Mouse (Mus musculus) heart, embryonic 11.5 days (tissue): ENCODE measurements around the gene Rps2. TPM values are rescaled to one million over a fixed set of nuclear protein-coding genes. Genes with fewer than 3 reads are reported as not detected.
"Not testable (repeated sequence)": the region's sequence is repeated elsewhere in the genome, so short reads cannot be mapped to it uniquely, and the experiment has no call there.

Experiments
- ATAC-seq: fragments of 200-750 bp; cut with Nextera tagmentation; replicated peaks from 2 replicates; pipeline ENCODE4 v1.8.0; 2017; ENCODE audit warnings: moderate library complexity; ENCODE audit not compliant: insufficient number of reproducible peaks, low FRiP score, low TSS enrichment
- H3K27ac ChIP-seq: fragments of 300-500 bp; sonication (generic); 2 replicates; pipeline ENCODE4 v1.5.1; 2014; ENCODE audit warnings: mild to moderate bottlenecking, low read depth, low read length
- H3K27me3 ChIP-seq: fragments of 300-500 bp; sonication (generic); 2 replicates; pipeline ENCODE4 v1.6.1; 2014; ENCODE audit warnings: mild to moderate bottlenecking, low read length, mixed read lengths; ENCODE audit not compliant: control insufficient read depth, insufficient read depth
- H3K36me3 ChIP-seq: fragments of 300-500 bp; sonication (generic); 2 replicates; pipeline ENCODE4 v1.6.1; 2014; ENCODE audit warnings: mild to moderate bottlenecking, low read length, moderate library complexity, mixed read lengths; ENCODE audit not compliant: control insufficient read depth, insufficient read depth
- H3K4me1 ChIP-seq: fragments of 300-500 bp; sonication (generic); 2 replicates; pipeline ENCODE4 v1.6.1; 2014; ENCODE audit warnings: low read length; ENCODE audit not compliant: control insufficient read depth, insufficient read depth
- H3K4me2 ChIP-seq: fragments of 300-500 bp; sonication (generic); 2 replicates; pipeline ENCODE4 v1.6.1; 2014; ENCODE audit warnings: mild to moderate bottlenecking, moderate library complexity
- H3K4me3 ChIP-seq: fragments of 300-500 bp; sonication (generic); 2 replicates; pipeline ENCODE4 v1.5.1; 2014; ENCODE audit warnings: low read depth, low read length
- H3K9ac ChIP-seq: fragments of 300-500 bp; sonication (generic); 2 replicates; pipeline ENCODE4 v1.6.1; 2014; ENCODE audit warnings: mild to moderate bottlenecking, low read depth, low read length, moderate library complexity
- H3K9me3 ChIP-seq: fragments of 300-500 bp; sonication (generic); replicated peaks from 2 replicates; pipeline ENCODE4 v1.6.1; 2016; ENCODE audit warnings: low read length; ENCODE audit not compliant: control insufficient read depth
- WGBS: fragments of 180-500 bp; shearing (Covaris S2); extraction: QIAGEN DNeasy Blood & Tissue Kit; methylation state at CpG from one replicate; pipeline ENCODE4 v1.1.7; 2014; ENCODE audit not compliant: insufficient replicate concordance; 5-methylcytosine and 5-hydroxymethylcytosine counted together
- polyA plus RNA-seq: library from polyadenylated mRNA; unstranded; fragments of >200 nt; fragmentation: Nextera tagmentation; extraction: Ambion mirVana; gene quantifications from 2 replicates; pipeline ENCODE4 v1.2.1, GENCODE M21; 2014

Rps2 gene
- polyA plus RNA-seq, 1 experiment from 2014 or later: 1,195 TPM

DNA sequence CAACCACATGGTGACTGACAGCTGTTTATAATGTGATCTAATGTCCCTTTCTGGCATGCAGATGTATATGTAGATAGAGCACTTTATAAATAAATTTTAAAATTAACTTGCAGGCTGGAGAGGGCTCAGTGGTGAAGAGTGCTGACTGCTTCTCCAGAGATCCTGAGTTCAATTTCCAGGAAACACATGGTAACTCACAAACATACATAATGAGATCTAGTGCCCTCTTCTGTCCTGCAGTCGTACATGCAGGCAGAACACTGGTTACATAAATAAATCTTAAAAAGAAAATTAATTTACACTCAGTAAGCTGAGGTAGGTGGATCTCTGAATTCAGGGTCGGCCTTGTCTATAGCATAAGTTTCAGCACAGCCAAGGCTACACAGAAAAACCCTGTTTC is 9.3 kb upstream of the Rps2 start:
- WGBS: 32% methylated on average over 2 of the region's 2 CpGs
- H3K27ac ChIP-seq: no peak overlapping the region
- no peaks in the 10 kb centered on the region for H3K27me3 ChIP-seq
- no peak overlapping the region for H3K9ac ChIP-seq
- H3K4me2 ChIP-seq: peak overlapping the region; percentile 84
- H3K4me3 ChIP-seq: peak overlapping the region; percentile 81; the same call in 1 of the 2 replicates
- ATAC-seq: no peak
- peaks cover 11% of the 10 kb centered on the region for H3K36me3 ChIP-seq
- no peaks in the 10 kb centered on the region for H3K9me3 ChIP-seq
- H3K4me1 ChIP-seq: peaks cover 9% of the 10 kb centered on the region

GRCm38 (mm10) chr17:24715556-24715955 is 2.4 kb upstream of the Rps2 start:
- H3K4me2 ChIP-seq: no peak overlapping the region
- H3K36me3 ChIP-seq: peaks cover 5% of the 10 kb centered on the region; the same call in 1 of the 2 replicates
- no peaks in the 10 kb centered on the region for H3K9me3 ChIP-seq
- ATAC-seq: no peak
- H3K4me3 ChIP-seq: no peak overlapping the region
- H3K27ac ChIP-seq: no peak overlapping the region
- H3K27me3 ChIP-seq: no peaks in the 10 kb centered on the region
- WGBS: 82% methylated on average over 6 of the region's 6 CpGs
- H3K9ac ChIP-seq: no peak overlapping the region
- no peaks in the 10 kb centered on the region for H3K4me1 ChIP-seq

GRCm38 (mm10) chr17:24716166-24716682 is 1.7 kb upstream of the Rps2 start:
- Histone ChIP-seq H3K27ac (no peak overlapping the region), H3K9me3 (no peaks in the 10 kb centered on the region), H3K4me3 (no peak overlapping the region), H3K4me2 (no peak overlapping the region), H3K27me3 (no peaks in the 10 kb centered on the region), H3K4me1 (peaks cover under 1% of the 10 kb centered on the region), H3K9ac (no peak overlapping the region), H3K36me3 (peaks cover 6% of the 10 kb centered on the region)
- 90% methylated on average over 15 of the region's 15 CpGs for WGBS
- no peak for ATAC-seq

DNA sequence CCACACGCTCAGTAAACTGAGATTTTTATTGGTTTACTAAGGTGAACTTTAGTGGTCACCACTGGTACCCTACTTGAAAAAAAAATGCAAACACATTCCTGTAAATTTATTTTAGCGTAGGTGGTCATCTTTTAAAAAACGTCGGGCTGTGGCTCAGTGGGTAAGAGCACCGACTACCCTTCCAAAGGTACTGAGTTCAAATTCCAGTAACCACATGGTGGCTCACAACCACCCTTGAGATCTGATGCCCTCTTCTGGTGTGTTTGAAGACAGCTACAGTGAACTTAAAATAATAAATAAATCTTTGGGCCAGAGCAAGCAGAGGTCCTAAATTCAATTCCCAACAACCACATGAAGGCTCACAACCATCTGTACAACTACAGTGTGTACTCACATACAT is 1.0 kb downstream of the Rps2 start:
- not testable (repeated sequence) for H3K27me3 ChIP-seq, ATAC-seq, H3K9me3 ChIP-seq, H3K27ac ChIP-seq
- Histone ChIP-seq H3K9ac (peak overlapping the region; percentile 89), H3K36me3 (peaks cover 17% of the 10 kb centered on the region), H3K4me3 (peak overlapping the region; percentile 72), H3K4me2 (peak overlapping the region; percentile 88), H3K4me1 (peaks cover 23% of the 10 kb centered on the region)
- 56% methylated on average over 5 of the region's 5 CpGs for WGBS

DNA sequence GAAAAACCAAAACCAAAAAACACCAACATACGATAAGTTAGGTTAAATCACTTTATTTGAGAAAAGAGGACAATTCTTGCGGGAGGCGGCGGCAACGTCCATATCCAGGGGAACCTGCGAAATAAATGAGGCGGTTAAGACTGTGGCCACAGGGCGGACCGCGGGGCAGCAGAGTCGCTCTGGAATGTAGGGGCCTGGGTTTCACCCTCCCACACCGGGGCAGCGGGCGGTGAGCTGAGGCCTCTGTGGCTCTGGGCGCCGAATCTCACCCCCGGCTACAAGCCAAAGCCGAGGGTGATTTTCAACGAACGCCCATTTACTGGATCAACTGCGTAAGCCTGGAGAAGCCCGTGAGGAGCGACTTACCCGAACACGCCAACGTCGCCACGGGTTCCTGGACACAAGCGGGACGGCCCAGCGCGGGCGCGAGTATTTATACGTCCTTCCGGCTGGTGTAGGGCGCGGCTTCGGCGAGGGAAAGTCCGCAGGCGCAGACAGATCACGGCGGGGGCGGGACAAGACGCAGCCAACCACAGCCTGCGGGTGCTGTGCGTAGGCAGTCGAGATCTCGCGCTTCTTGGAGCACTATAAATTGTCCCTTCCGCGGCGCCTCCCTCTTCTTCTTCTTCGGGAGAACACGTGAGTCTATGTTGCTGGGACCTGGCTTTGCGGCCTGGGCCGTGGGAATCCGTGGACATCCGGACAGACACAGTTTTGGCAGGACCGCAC is 1.7 kb downstream of the Rps2 start:
- Histone ChIP-seq H3K4me2 (peak overlapping the region; percentile 88), H3K9me3 (no peaks in the 10 kb centered on the region), H3K27ac (peak overlapping the region; percentile 84), H3K9ac (peak overlapping the region; percentile 89), H3K27me3 (no peaks in the 10 kb centered on the region), H3K36me3 (peaks cover 17% of the 10 kb centered on the region), H3K4me1 (peaks cover 23% of the 10 kb centered on the region), H3K4me3 (peak overlapping the region; percentile 72)
- WGBS: under 1% methylated on average over 61 of the region's 61 CpGs
- peak; percentile 96 for ATAC-seq

DNA sequence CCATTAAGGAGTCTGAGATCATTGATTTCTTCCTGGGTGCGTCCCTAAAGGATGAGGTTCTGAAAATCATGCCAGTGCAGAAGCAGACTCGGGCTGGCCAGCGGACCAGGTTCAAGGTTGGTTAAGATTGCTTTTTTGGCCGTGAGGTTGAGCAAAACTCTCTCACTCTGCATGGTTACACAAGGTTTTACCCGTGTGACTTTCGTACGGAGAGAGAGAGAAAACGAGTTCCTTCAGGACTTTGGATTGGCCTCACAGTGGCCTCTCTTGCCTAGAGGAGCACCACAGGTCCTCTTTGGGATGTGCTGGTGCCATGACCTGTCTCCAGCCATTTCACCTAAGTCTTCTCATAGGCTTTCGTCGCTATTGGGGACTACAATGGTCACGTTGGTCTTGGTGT is 2.7 kb downstream of the Rps2 start:
- H3K9ac ChIP-seq: peak overlapping the region; percentile 89
- not testable (repeated sequence) for H3K27me3 ChIP-seq, H3K9me3 ChIP-seq, ATAC-seq
- peaks cover 17% of the 10 kb centered on the region for H3K36me3 ChIP-seq
- H3K4me3 ChIP-seq: peak overlapping the region; percentile 72
- H3K4me1 ChIP-seq: peaks cover 23% of the 10 kb centered on the region
- peak overlapping the region; percentile 88 for H3K4me2 ChIP-seq
- 0% methylated on average over 11 of the region's 11 CpGs for WGBS
- 0 out of 2 replicates have a peak overlapping the region, but pooled peaks have one; percentile 50 for H3K27ac ChIP-seq

DNA sequence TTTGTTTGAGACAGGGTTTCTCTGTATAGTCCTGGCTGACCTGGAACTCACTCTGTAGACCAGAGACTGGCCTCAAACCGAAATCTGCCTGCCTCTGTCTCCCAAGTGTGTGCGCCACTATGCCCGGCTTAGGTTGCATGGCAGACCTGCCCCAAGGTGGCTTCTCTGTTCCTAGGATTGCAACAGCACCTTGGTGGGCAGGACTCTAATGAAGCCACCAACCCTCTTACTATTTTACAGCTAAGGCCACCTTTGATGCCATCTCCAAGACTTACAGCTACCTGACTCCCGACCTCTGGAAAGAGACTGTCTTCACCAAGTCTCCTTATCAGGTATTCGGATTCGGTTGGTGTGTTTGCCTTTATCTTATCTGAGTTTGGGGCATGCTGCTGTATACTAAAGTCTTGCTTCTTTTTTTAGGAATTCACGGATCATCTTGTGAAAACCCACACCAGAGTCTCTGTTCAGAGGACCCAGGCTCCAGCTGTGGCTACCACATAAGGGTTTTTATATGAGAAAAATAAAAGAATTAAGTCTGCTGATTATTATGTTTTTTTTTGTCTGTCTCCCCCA is 3.6 kb downstream of the Rps2 start:
- Histone ChIP-seq H3K36me3 (peaks cover 13% of the 10 kb centered on the region), H3K4me1 (peaks cover 23% of the 10 kb centered on the region), H3K9ac (peak overlapping the region; percentile 69), H3K4me3 (peak overlapping the region; percentile 72), H3K4me2 (peak overlapping the region; percentile 88)
- WGBS: 37% methylated on average over 7 of the region's 7 CpGs
- not testable (repeated sequence) for H3K9me3 ChIP-seq, ATAC-seq, H3K27me3 ChIP-seq, H3K27ac ChIP-seq

DNA sequence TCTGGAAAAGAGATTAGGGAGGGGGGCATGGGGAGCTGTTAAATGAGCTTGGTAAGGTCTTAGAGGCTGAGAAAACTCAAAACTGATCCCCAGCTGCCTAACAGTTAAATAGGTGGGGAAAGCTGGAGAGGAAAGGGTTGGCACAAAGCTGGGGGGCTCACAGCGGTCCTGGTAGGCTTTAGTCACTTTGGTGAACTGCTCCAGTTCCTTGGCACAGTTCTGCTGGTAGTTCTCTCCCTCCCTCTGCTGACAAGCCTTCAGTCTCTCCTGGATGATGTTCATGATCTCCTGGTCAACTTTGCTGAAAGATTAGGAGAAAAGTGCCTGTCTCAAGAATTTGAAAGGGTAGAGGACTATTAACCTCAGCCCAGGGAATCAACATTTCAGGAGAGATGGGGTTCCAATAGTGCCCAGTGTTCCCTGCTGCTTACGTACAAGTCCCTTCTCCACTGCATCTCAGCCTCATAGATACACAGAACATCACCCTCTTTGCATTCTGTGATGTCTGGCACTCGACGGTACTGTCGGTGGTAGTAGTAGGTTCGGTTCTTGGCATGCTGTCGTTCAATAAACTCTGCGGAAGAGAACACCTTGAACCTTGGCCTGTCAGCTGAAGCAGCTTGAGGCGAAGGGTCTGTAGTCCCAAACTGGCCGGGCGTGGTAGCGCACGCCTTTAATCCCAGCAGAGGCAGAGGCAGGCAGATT is 4.5 kb downstream of the Rps2 start:
- H3K4me2 ChIP-seq: peak overlapping the region; percentile 88
- H3K9me3 ChIP-seq: no peaks in the 10 kb centered on the region
- no peak for ATAC-seq
- WGBS: 31% methylated on average over 13 of the region's 13 CpGs
- H3K27me3 ChIP-seq: peaks cover under 1% of the 10 kb centered on the region; the same call in 1 of the 2 replicates
- H3K9ac ChIP-seq: peak overlapping the region; percentile 31
- peaks cover 23% of the 10 kb centered on the region for H3K4me1 ChIP-seq
- H3K36me3 ChIP-seq: peaks cover 12% of the 10 kb centered on the region
- peak overlapping the region; percentile 72 for H3K4me3 ChIP-seq
- peak overlapping the region; percentile 22 for H3K27ac ChIP-seq
